Mouse (Mus musculus) lung, postnatal 0 days (tissue): Measurements from ENCODE around the gene Sorcs2. TPM values are rescaled to one million over a fixed set of nuclear protein-coding genes. Genes with fewer than 3 reads are reported as not detected.

ENCODE experiments used
- ATAC-seq: fragments of 200-750 bp; cut with Nextera tagmentation; 2 replicates; pipeline ENCODE4 v1.8.0; 2017; ENCODE audit warnings: moderate library complexity
- DNase-seq: peaks from one replicate; pipeline ENCODE4 v3.0.0-alpha.2; 2016; ENCODE audit warnings: low spot score
- H3K27ac ChIP-seq: fragments of 300-500 bp; sonication (generic); 2 replicates; pipeline ENCODE4 v1.5.1; 2014; ENCODE audit warnings: antibody characterized with exemption, mild to moderate bottlenecking, low read length, mixed read lengths
- H3K27me3 ChIP-seq: fragments of 300-500 bp; sonication (generic); replicated peaks from 2 replicates; pipeline ENCODE4 v1.6.1; 2014; ENCODE audit warnings: low read length, mixed read lengths; ENCODE audit not compliant: insufficient read depth
- H3K36me3 ChIP-seq: fragments of 300-500 bp; sonication (generic); 2 replicates; pipeline ENCODE4 v1.6.1; 2014; ENCODE audit warnings: low read length, mixed read lengths; ENCODE audit not compliant: insufficient read depth
- H3K4me1 ChIP-seq: fragments of 300-500 bp; sonication (generic); 2 replicates; pipeline ENCODE4 v1.6.1; 2014; ENCODE audit warnings: antibody characterized with exemption, low read depth, low read length, mixed read lengths; ENCODE audit not compliant: insufficient read depth
- H3K4me2 ChIP-seq: fragments of 300-500 bp; sonication (generic); replicated peaks from 2 replicates; pipeline ENCODE4 v1.6.1; 2014; ENCODE audit warnings: low read depth, mild to moderate bottlenecking, low read length, moderate library complexity, mixed read lengths
- H3K4me3 ChIP-seq: fragments of 300-500 bp; sonication (generic); 2 replicates; pipeline ENCODE4 v1.5.1; 2014; ENCODE audit warnings: low read depth, low read length
- H3K9ac ChIP-seq: fragments of 300-500 bp; sonication (generic); replicated peaks from 2 replicates; pipeline ENCODE4 v1.6.1; 2014; ENCODE audit warnings: low read depth, mild to moderate bottlenecking
- H3K9me3 ChIP-seq: fragments of 300-500 bp; sonication (generic); 2 replicates; pipeline ENCODE4 v1.6.1; 2016; ENCODE audit warnings: low read length, mixed read lengths
- CTCF ChIP-seq: IDR thresholded peaks from 2 replicates; pipeline ENCODE4 v1.5.1; 2016; ENCODE audit warnings: antibody characterized with exemption, mild to moderate bottlenecking
- EP300 ChIP-seq: IDR thresholded peaks from 2 replicates; pipeline ENCODE4 v1.6.1; 2016; ENCODE audit warnings: antibody characterized with exemption, mild to moderate bottlenecking, control low read depth
- WGBS: fragments of 180-500 bp; shearing (Covaris S2); extraction: QIAGEN DNeasy Blood & Tissue Kit; methylation state at CpG from one replicate; pipeline ENCODE4 v1.1.7; 2014; 5-methylcytosine and 5-hydroxymethylcytosine counted together
- polyA plus RNA-seq: library from polyadenylated mRNA; unstranded; fragments of >200 nt; fragmentation: Nextera tagmentation; extraction: Ambion mirVana; gene quantifications from 2 replicates; pipeline ENCODE4 v1.2.1, GENCODE M21; 2015

The Sorcs2 gene
- polyA plus RNA-seq, 1 experiment from 2014 or later: 9.4 TPM

- Histone ChIP-seq H3K9me3 (no peaks in the 10 kb centered on the region), H3K27ac (no peak overlapping the region), H3K36me3 (no peaks in the 10 kb centered on the region), H3K9ac (no peak overlapping the region), H3K27me3 (no peaks in the 10 kb centered on the region), H3K4me3 (no peak overlapping the region), H3K4me2 (no peak overlapping the region), H3K4me1 (no peaks in the 10 kb centered on the region)
- no peak for TF ChIP-seq EP300
- TF ChIP-seq CTCF: peak; percentile 31; the same call in 1 of the 2 replicates
- no peak for ATAC-seq
- DNase-seq: no peak
- WGBS: 48% methylated on average over 8 of the region's 8 CpGs
Measured at GRCm38 (mm10) chr5:36186294-36187053, 211.5 kb downstream of the Sorcs2 start.

GRCm38 (mm10) chr5:36182326-36182725 lies 215.6 kb downstream of the Sorcs2 start:
- no peaks in the 10 kb centered on the region for H3K4me1 ChIP-seq
- H3K4me3 ChIP-seq: no peak overlapping the region
- no peak overlapping the region for H3K27ac ChIP-seq
- no peak overlapping the region for H3K9ac ChIP-seq
- no peak overlapping the region for H3K4me2 ChIP-seq
- no peaks in the 10 kb centered on the region for H3K27me3 ChIP-seq
- ATAC-seq: no peak
- no peak for DNase-seq
- TF ChIP-seq CTCF (no peak), EP300 (no peak)
- WGBS: 63% methylated on average over 7 of the region's 7 CpGs
- no peaks in the 10 kb centered on the region for H3K9me3 ChIP-seq
- H3K36me3 ChIP-seq: no peaks in the 10 kb centered on the region

GRCm38 (mm10) chr5:36179708-36180107 lies 218.2 kb downstream of the Sorcs2 start:
- WGBS: 87% methylated on average over 5 of the region's 5 CpGs
- Histone ChIP-seq H3K36me3 (no peaks in the 10 kb centered on the region), H3K4me1 (no peaks in the 10 kb centered on the region), H3K9me3 (no peaks in the 10 kb centered on the region), H3K4me2 (no peak overlapping the region), H3K27me3 (no peaks in the 10 kb centered on the region), H3K9ac (no peak overlapping the region), H3K27ac (no peak overlapping the region), H3K4me3 (no peak overlapping the region)
- TF ChIP-seq CTCF (no peak), EP300 (no peak)
- ATAC-seq (no peak), DNase-seq (no peak)

- no peak overlapping the region for H3K9ac ChIP-seq
- peak; percentile 77 for ATAC-seq
- no peak overlapping the region for H3K4me3 ChIP-seq
- DNase-seq: peak; percentile 60
- no peaks in the 10 kb centered on the region for H3K27me3 ChIP-seq
- 70% methylated on average over 3 of the region's 3 CpGs for WGBS
- TF ChIP-seq CTCF (no peak), EP300 (no peak)
- no peak overlapping the region for H3K4me2 ChIP-seq
- H3K4me1 ChIP-seq: no peaks in the 10 kb centered on the region
- no peaks in the 10 kb centered on the region for H3K9me3 ChIP-seq
- no peaks in the 10 kb centered on the region for H3K36me3 ChIP-seq
- H3K27ac ChIP-seq: 0 out of 2 replicates have a peak overlapping the region, but pooled peaks have one; percentile 15
Measured at GRCm38 (mm10) chr5:36178785-36179184, 219.2 kb downstream of the Sorcs2 start.

GRCm38 (mm10) chr5:36178215-36178614 lies 219.7 kb downstream of the Sorcs2 start:
- peak; percentile 76 for DNase-seq
- H3K36me3 ChIP-seq: no peaks in the 10 kb centered on the region
- H3K9ac ChIP-seq: no peak overlapping the region
- ATAC-seq: peak; percentile 73
- no peak overlapping the region for H3K4me3 ChIP-seq
- H3K27ac ChIP-seq: no peak overlapping the region
- no peaks in the 10 kb centered on the region for H3K4me1 ChIP-seq
- no peak overlapping the region for H3K4me2 ChIP-seq
- TF ChIP-seq CTCF (no peak), EP300 (no peak)
- no peaks in the 10 kb centered on the region for H3K27me3 ChIP-seq
- H3K9me3 ChIP-seq: no peaks in the 10 kb centered on the region
- 30% methylated on average over 7 of the region's 7 CpGs for WGBS

- Histone ChIP-seq H3K27me3 (no peaks in the 10 kb centered on the region), H3K4me3 (no peak overlapping the region), H3K36me3 (no peaks in the 10 kb centered on the region), H3K9ac (no peak overlapping the region), H3K4me2 (no peak overlapping the region), H3K27ac (no peak overlapping the region), H3K9me3 (no peaks in the 10 kb centered on the region), H3K4me1 (no peaks in the 10 kb centered on the region)
- DNase-seq: no peak
- TF ChIP-seq CTCF (no peak), EP300 (no peak)
- WGBS: 85% methylated on average over 4 of the region's 4 CpGs
- no peak for ATAC-seq
Measured at GRCm38 (mm10) chr5:36176873-36177272, 221.1 kb downstream of the Sorcs2 start.
